Mouse (Mus musculus) kidney, postnatal 25 days (tissue): Measurements from ENCODE around the gene Vti1a.

Experiments
- DNase-seq, 2 experiments: peaks; one replicate each; pipeline ENCODE4 v3.0.0; 2021; ENCODE audit warnings: mixed read lengths in 2 of 2

Gene Vti1a

GRCm38 (mm10) chr19:55530041-55530440 is 213.9 kb downstream of the Vti1a start:
- peak in 1 of 2 experiments; percentile 29 for DNase-seq

DNA sequence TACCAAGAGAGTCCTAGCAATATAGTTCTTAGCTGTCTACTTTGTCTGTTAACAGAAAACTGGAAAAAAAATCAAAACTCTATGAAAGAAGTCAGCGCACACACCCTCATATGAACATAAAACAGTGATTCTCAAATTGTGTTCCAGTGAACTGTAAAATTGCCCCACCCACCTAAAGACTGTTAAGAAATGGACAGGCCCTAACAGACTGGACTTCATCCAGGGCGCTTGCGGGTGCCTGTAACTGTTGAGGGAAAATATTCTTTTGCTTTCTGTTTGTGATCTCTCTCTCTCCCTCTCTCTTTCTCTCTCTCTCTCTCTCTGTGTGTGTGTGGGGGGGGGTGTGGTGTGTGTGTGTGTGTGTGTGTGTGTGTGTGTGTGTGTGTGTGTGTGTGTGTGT is 216.6 kb downstream of the Vti1a start:
- peak in 1 of 2 experiments; percentile 25 for DNase-seq

GRCm38 (mm10) chr19:55536273-55536937 is 220.3 kb downstream of the Vti1a start:
- no peak for DNase-seq

DNA sequence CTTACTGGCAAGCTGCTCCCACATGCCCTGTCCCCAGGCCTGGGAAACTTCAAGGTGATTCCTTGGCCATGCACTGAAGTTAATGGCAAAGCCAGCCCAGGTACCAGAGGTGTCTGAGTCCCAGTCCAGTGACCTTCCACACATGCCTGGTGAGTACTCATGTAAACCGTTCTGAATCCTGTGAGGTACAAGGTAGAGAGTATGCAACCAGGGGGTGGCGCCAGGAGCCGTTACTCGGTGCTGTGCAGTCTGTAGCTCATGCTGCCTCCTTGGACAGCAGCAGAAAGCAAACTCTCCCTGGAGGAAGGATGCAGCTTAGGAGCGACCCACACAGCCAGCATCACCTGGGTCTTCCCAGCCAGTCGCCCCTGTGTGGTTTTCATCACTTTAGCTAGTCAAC is 221.6 kb downstream of the Vti1a start:
- peak; percentile 84 to 89 for DNase-seq

DNA sequence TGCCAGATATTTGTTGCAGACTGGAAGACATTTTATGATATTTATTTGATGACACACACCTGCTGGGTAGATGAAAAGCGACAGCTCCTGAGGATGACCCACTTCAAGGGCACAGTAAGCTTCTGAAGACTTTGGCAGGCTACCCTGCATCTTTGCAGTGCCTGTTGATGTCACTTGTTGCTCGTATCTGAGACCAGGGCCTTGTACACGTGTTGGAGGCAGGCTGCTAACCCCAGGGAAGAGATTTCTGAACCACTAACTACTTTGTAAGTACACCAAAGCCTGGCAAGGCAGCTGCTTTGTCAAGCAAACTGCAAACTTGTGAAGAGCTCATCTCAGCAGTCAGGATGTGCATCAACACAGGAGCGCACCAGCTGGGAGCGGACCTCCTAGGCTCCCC is 225.5 kb downstream of the Vti1a start:
- no peak for DNase-seq

GRCm38 (mm10) chr19:55542461-55542860 is 226.4 kb downstream of the Vti1a start:
- peak in 1 of 2 experiments; percentile 29 for DNase-seq

- no peak for DNase-seq
These were observed 227.1 kb downstream of the Vti1a start for GRCm38 (mm10) chr19:55543188-55543587.

DNA sequence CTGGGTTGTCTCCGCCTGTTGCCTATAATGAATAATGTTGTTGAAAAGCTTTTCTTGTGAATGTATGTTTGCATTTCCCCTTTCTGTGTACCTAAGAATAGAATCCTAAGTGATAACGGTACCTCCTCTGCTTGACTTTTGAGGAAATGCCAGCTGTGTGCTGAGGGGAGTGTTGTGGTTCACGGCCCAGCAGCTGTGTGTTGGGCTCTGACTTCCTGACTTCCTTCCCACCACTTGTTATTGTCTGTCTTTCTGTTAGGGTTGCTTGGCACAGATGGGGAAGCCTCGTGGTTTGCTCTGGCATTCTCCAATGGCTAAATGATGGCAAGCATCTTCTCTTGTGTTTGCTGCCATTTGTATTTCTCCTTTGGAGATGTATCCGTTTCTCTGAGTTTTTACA is 228.4 kb downstream of the Vti1a start:
- DNase-seq, result no peak

DNA sequence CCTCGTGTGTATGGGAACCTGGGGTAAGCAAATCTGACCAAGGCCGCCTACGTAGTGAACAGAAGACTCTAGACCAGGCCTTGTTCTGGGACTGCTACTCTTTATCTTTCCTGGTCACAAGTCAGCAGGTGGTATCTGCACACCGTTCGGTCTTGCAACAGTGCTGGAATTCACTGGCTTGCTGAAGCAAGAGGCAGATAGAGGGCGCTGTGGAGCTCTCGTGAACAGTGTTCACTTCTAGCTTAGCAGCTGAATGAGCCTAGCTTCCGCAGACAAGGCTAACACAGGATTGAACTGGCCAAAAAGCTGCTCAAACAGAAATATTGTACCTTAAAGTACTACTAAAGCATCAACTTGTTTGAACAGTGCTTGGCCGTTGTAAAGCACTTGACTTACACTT is 229.4 kb downstream of the Vti1a start:
- peak; percentile 90 to 96 for DNase-seq

GRCm38 (mm10) chr19:55546009-55546528 is 230.0 kb downstream of the Vti1a start:
- no peak for DNase-seq

DNA sequence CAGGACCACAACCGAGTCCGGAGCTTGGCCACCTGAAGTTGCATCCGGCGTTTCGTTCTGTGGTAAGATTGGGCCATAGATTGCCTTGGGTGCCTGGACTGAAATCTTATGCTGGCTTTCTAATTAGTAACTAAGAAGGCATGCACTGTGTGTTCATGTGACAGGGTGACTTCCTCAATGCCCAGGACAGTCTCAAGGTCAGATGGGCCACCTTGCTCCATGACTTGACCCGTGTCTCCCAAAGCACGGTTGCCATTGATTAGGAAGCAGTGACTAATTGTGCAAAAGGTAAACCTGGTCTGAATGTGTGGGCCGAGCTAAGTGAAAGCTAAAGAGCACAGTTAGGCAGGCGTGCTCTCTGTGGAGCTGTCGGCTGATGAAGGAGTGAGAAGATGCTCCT is 232.1 kb downstream of the Vti1a start:
- peak in 1 of 2 experiments; percentile 43 for DNase-seq

DNA sequence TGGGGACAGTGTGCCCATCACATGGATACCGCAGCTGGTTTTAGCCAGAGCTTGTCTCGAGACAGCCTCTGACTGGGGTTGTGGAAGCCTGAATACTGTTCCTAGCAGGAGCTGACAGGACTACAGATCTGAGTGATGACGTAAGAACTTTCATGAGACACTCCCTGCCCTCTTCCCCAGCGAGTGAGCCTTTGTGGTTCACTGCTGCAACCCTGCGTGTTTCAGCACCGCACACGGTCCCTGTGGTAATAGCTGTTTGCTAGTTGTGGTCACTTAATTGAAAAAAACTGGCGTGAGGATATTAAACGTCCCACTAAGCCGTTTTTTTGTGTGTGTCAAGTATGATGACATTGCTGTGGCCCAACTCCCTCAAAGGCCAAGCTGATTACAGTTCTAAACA is 232.6 kb downstream of the Vti1a start:
- DNase-seq, result peak in 1 of 2 experiments; percentile 23

DNA sequence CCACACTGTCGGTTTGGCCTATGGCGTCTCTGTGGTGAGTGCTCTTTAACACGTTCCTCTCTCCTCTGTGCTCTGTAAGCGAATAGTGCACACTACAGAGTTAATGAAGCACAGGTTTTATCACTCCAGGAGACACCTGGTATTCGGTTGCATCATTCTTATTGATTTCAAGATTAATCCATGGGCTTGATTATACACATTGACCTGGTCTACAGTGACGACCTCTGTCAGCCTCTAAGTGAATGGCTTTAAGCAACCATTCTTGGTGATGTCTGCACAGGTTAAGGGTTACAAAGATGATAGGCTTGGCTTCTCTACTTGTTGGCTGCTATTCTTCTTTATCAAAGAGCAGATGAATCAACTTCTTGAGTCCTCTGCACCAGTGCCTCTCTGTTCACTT is 234.1 kb downstream of the Vti1a start:
- no peak for DNase-seq

GRCm38 (mm10) chr19:55552339-55552738 is 236.2 kb downstream of the Vti1a start:
- no peak for DNase-seq

- no peak for DNase-seq
These were observed 236.8 kb downstream of the Vti1a start for GRCm38 (mm10) chr19:55552861-55553260.

DNA sequence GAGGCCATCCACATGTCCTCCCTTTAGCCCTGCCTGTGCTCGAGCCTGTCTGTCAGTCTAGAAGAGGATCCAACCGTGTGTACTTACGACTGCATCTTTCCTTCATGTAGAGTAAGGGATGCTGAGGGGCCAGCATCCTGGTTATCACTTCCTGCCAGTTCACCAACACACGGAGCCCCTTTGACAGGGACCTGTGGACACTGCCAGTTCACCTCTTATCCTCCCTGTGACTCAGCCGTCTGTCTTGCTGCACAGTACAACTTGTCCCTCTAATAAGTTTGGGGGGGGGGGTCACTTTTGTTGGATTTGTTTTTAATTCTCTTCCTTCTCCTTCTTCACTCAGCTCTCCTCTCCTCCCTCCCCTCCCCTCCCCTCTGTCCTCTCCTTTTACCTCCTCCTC is 238.2 kb downstream of the Vti1a start:
- no peak for DNase-seq

- DNase-seq, result no peak
These were observed 238.6 kb downstream of the Vti1a start for GRCm38 (mm10) chr19:55554703-55555102.

- peak; percentile 53 to 76 for DNase-seq
These were observed 240.3 kb downstream of the Vti1a start for GRCm38 (mm10) chr19:55556168-55556999.

DNA sequence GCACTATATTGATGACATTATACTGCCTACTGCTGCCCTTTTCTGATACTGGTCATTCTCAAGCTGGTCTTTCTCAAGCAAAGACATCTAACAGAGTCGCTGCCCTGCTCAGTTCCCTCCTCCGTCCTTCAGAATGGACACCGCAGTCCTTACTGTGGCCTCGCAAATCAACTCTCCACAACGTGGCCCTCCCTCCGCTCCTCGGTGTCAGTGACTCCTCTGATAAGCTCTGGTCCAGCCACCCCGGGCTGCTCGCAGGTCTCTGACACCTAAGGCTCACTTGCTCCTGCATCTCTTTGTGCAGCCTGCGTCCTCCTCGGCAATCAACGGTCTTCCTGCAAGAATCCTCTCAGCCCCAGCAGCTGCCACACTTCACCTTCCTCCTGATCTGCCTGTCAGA is 243.2 kb downstream of the Vti1a start:
- DNase-seq, result peak in 1 of 2 experiments; percentile 23

GRCm38 (mm10) chr19:55560088-55560682 is 244.1 kb downstream of the Vti1a start:
- peak in 1 of 2 experiments; percentile 25 for DNase-seq

DNA sequence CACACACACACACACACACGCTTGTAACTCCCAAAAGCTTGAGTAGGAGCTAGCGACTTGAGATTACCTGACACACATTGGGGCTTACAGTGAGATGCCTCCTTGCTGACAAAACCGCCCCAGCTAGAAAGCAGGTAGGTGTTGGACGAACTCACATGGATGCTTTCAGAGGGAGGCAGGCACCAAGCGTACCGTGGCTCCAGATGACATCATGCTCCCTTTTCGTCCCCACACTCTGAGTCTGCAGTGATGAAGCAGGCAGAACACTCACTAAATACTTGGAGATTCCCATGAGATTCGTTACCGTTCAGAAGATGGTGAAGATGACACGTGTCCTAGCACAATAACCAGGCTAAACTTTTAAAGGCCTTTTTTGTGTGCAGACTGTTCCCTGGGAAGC is 245.4 kb downstream of the Vti1a start:
- DNase-seq, result no peak

DNA sequence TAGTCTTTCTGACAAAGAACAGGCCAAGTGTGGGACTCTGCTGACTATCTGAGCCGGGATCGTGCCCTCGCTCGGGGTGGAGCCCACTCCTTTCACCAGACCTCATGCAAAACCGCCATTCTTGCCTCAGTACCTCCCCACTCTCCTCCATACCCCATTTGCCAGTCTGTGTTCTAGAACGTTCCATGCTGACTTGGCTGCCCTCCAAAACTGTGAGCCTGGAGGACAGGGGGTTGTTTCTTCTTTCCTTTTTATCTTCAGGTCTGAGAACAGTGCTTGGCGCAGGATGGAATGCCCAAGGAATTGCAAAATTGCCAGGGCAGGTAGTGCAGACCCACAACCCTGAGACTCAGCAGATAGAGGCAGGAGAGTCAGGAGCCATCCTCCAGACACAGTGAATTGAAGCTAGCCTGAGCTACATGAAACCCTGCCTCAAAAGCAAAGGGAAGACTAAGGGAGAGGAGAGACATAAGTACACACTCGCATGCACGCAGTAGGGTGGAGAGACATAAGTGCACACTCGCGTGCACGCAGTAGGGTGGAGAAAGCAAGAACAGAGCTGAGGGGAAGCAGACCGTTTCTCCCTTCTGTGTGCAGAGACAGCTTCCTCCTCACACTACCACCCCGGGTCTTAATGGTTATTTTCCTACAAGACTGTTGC is 246.5 kb downstream of the Vti1a start:
- peak in 1 of 2 experiments; percentile 28 for DNase-seq

- peak; percentile 32 to 49 for DNase-seq
These were observed 247.1 kb downstream of the Vti1a start for GRCm38 (mm10) chr19:55563148-55563651.
